Mouse (Mus musculus) megakaryocyte, embryonic 14.5 days (primary cell): ENCODE measurements around the gene Luc7l3. TPM values are rescaled to one million over a fixed set of nuclear protein-coding genes. Genes with fewer than 3 reads are reported as not detected.

Source experiments
- H3K27me3 ChIP-seq: replicated peaks from 2 replicates; pipeline ENCODE3; 2012; ENCODE audit warnings: inconsistent platforms
- H3K36me3 ChIP-seq: replicated peaks from 2 replicates; pipeline ENCODE3; 2012; ENCODE audit warnings: low read length, inconsistent platforms, mixed read lengths
- H3K4me1 ChIP-seq: 2 replicates; pipeline ENCODE4 v1.6.1; 2012; ENCODE audit warnings: inconsistent platforms
- H3K4me3 ChIP-seq: replicated peaks from 2 replicates; pipeline ENCODE3; 2012; ENCODE audit warnings: moderate library complexity, mild to moderate bottlenecking, inconsistent platforms
- H3K9me3 ChIP-seq: 2 replicates; pipeline ENCODE4 v1.6.1; 2012; ENCODE audit warnings: inconsistent platforms
- FLI1 ChIP-seq: IDR thresholded peaks from 2 replicates; pipeline ENCODE4 v1.6.1; 2012; ENCODE audit warnings: low read length, inconsistent platforms, mixed read lengths
- GATA1 ChIP-seq: IDR thresholded peaks from 3 replicates; pipeline ENCODE4 v1.6.1; 2012; ENCODE audit warnings: mixed read lengths, low read length, inconsistent platforms, borderline replicate concordance
- polyA plus RNA-seq: library from polyadenylated mRNA; stranded (reverse); fragments of >175 nt; gene quantifications from 2 replicates; pipeline ENCODE4 v1.2.3, GENCODE M21; 2012; ENCODE audit warnings: low replicate concordance; ENCODE audit not compliant: insufficient read depth

Luc7l3 gene
- polyA plus RNA-seq, 1 experiment, result 22.3 TPM

- Histone ChIP-seq H3K4me3 (no peak overlapping the region), H3K27me3 (peaks cover 64% of the 10 kb centered on the region), H3K36me3 (no peaks in the 10 kb centered on the region), H3K4me1 (peaks cover 21% of the 10 kb centered on the region), H3K9me3 (peaks cover 7% of the 10 kb centered on the region)
- TF ChIP-seq GATA1, result no peak
- TF ChIP-seq FLI1, result no peak
Measured at GRCm38 (mm10) chr11:94350337-94350736, 28.5 kb upstream of the Luc7l3 start.

GRCm38 (mm10) chr11:94349839-94350238, 28.1 kb upstream of the Luc7l3 start:
- H3K9me3 ChIP-seq, result peaks cover 7% of the 10 kb centered on the region
- H3K4me3 ChIP-seq, result no peak overlapping the region
- no peaks in the 10 kb centered on the region for H3K36me3 ChIP-seq
- TF ChIP-seq GATA1 (no peak), FLI1 (no peak)
- H3K27me3 ChIP-seq, result peaks cover 65% of the 10 kb centered on the region
- peaks cover 21% of the 10 kb centered on the region for H3K4me1 ChIP-seq

DNA sequence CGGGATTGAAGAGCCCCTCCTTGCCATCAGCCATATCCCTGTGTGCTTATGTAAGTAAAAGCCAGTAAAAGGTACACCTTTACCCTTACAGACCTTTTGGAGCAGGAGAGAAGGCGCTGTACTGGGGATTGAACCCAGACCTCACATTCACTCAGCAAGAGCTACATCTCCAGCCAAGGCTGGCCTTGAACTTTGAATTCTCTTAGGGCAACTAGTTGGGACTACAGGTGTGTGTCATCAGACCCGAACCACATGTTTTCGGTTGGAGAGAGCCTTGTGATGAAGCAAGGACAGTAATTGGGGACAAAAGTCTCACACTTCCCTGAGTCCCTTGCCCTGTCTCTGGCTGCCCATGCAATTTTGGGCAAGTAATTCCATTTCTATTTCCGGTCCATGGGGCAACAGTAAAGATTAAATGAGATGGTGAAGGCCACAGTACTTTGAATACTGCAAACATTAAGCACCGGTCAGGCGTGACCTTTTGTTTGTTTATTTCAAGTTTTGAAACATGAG, 25.3 kb upstream of the Luc7l3 start:
- H3K4me1 ChIP-seq, result peaks cover 28% of the 10 kb centered on the region
- H3K9me3 ChIP-seq, result peaks cover 7% of the 10 kb centered on the region
- TF ChIP-seq GATA1 (no peak), FLI1 (no peak)

DNA sequence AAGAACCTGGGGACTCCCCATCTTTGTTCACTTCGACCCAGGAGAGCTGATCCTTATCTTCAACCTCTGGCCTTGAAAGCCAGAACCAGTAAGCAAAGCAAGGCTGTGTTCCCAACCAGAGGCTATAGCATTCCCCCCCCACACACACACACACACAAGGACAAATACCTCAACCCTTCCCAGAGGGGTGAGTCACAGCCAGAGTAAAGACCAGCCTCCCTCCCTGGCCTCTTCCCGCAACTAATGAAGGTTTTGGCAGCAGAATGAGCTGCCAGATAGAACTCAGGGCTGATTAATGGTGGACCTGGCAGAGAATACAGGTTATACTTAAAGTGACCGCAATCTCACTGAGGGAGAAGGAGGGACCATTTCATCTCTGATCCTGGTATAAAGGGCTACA, 24.8 kb upstream of the Luc7l3 start:
- Histone ChIP-seq H3K9me3 (peaks cover 7% of the 10 kb centered on the region), H3K4me3 (no peak overlapping the region), H3K4me1 (peaks cover 28% of the 10 kb centered on the region), H3K27me3 (peaks cover 57% of the 10 kb centered on the region), H3K36me3 (peaks cover 6% of the 10 kb centered on the region)
- no peak for TF ChIP-seq FLI1
- no peak for TF ChIP-seq GATA1

More for the DNA sequence above, 25.3 kb upstream of the Luc7l3 start:
- peaks cover 1% of the 10 kb centered on the region for H3K36me3 ChIP-seq
- H3K27me3 ChIP-seq, result peaks cover 60% of the 10 kb centered on the region
- no peak overlapping the region for H3K4me3 ChIP-seq

GRCm38 (mm10) chr11:94345926-94346325, 24.1 kb upstream of the Luc7l3 start:
- H3K9me3 ChIP-seq, result peaks cover 7% of the 10 kb centered on the region
- H3K4me1 ChIP-seq, result peaks cover 23% of the 10 kb centered on the region
- no peak overlapping the region for H3K4me3 ChIP-seq
- peaks cover 8% of the 10 kb centered on the region for H3K36me3 ChIP-seq
- TF ChIP-seq FLI1 (no peak), GATA1 (no peak)
- peaks cover 55% of the 10 kb centered on the region for H3K27me3 ChIP-seq

- TF ChIP-seq FLI1 (no peak), GATA1 (no peak)
- peaks cover 10% of the 10 kb centered on the region for H3K4me1 ChIP-seq
Measured at GRCm38 (mm10) chr11:94344470-94344869, 22.7 kb upstream of the Luc7l3 start.

DNA sequence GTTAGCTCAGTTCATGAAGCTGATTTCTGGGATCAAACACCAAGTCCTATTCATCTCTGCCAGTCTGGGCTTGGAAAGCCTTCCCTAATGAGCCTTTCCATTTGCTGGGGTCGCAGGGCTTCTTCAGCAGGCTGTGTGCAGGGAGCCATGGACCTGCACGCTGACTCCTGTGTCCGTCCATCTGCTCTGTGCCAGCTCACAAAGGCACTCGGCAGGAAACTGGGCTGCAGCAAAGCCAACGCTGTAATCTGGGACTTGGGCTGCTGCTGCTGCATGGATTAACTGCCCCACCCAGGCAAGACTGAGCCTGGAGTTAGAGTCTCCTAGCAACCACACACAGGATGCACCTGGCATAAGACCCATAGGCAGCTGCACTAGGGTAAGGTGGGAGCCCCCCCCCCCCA, 22.2 kb upstream of the Luc7l3 start:
- H3K4me3 ChIP-seq, result no peak overlapping the region
- TF ChIP-seq GATA1, result no peak
- TF ChIP-seq FLI1, result no peak
- peaks cover 24% of the 10 kb centered on the region for H3K36me3 ChIP-seq
- H3K4me1 ChIP-seq, result peaks cover 6% of the 10 kb centered on the region; the same call in 1 of the 2 replicates
- peaks cover 44% of the 10 kb centered on the region for H3K27me3 ChIP-seq
- H3K9me3 ChIP-seq, result peaks cover 3% of the 10 kb centered on the region

More at GRCm38 (mm10) chr11:94344470-94344869, 22.7 kb upstream of the Luc7l3 start:
- H3K9me3 ChIP-seq, result peaks cover 7% of the 10 kb centered on the region
- peaks cover 47% of the 10 kb centered on the region for H3K27me3 ChIP-seq
- H3K4me3 ChIP-seq, result no peak overlapping the region
- peaks cover 19% of the 10 kb centered on the region for H3K36me3 ChIP-seq

GRCm38 (mm10) chr11:94342114-94342905, 20.5 kb upstream of the Luc7l3 start:
- Histone ChIP-seq H3K9me3 (no peaks in the 10 kb centered on the region), H3K27me3 (peaks cover 42% of the 10 kb centered on the region), H3K36me3 (peaks cover 38% of the 10 kb centered on the region), H3K4me3 (no peak overlapping the region), H3K4me1 (peaks cover 6% of the 10 kb centered on the region; the same call in 1 of the 2 replicates)
- no peak for TF ChIP-seq GATA1
- TF ChIP-seq FLI1, result no peak

- Histone ChIP-seq H3K36me3 (peaks cover 42% of the 10 kb centered on the region), H3K4me1 (peaks cover 6% of the 10 kb centered on the region; the same call in 1 of the 2 replicates), H3K27me3 (peaks cover 33% of the 10 kb centered on the region), H3K9me3 (no peaks in the 10 kb centered on the region), H3K4me3 (no peak overlapping the region)
- TF ChIP-seq FLI1 (no peak), GATA1 (no peak)
Measured at GRCm38 (mm10) chr11:94340948-94341933, 19.5 kb upstream of the Luc7l3 start.
